Mouse (Mus musculus) thymus, postnatal 0 days (tissue): ENCODE measurements around the gene Zfp146. TPM values are rescaled to one million over a fixed set of nuclear protein-coding genes. Genes with fewer than 3 reads are reported as not detected.
"Not testable (repeated sequence)": the region's sequence is repeated elsewhere in the genome, so short reads cannot be mapped to it uniquely, and the experiment has no call there.

Source experiments
- DNase-seq: peaks from one replicate; pipeline ENCODE4 v3.0.0-alpha.2; 2015; ENCODE audit warnings: low spot score
- polyA plus RNA-seq: library from polyadenylated mRNA; unstranded; fragments of >200 nt; fragmentation: Nextera tagmentation; extraction: Ambion mirVana; gene quantifications from 2 replicates; pipeline ENCODE4 v1.2.1, GENCODE M21; 2015

Gene Zfp146
- polyA plus RNA-seq, 1 experiment from 2014 or later = 9.6 TPM

DNA sequence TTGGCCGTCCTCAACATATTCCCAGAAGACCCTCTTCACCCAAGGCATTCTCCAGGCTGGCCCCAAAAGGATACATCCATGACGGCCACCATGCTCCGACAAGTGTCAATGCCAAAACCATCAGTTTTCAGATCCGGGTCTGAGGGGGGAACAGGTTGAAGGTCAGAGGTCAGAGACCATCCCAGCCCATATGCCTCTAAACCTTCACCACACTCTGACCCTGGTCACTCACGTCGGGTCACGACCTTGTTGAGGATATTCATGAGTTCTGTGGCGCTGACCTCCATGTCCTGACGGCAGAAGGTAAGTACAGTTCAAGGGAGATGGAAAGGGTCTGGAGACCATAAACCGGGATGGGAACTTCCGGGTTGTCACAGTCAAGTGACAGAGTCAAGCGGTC is 22.5 kb upstream of the Zfp146 start:
- DNase-seq = no peak

DNA sequence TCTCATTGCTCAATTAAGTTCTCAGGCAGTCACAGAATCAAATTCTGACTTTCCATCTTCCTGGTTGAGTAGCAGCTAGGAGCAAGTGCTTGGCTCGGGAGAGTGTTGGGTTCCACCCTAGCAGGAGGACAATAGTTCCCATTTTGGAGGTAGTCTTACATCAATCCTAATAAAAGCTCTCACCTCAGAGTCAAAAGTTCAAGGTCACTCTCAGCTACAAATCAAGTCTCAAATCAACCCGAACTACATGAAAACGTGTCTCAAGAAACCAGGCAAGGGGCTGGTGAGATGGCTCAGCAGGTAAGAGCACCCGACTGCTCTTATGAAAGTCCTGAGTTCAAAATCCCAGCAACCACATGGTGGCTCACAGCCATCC is 19.6 kb upstream of the Zfp146 start:
- DNase-seq = no peak

DNA sequence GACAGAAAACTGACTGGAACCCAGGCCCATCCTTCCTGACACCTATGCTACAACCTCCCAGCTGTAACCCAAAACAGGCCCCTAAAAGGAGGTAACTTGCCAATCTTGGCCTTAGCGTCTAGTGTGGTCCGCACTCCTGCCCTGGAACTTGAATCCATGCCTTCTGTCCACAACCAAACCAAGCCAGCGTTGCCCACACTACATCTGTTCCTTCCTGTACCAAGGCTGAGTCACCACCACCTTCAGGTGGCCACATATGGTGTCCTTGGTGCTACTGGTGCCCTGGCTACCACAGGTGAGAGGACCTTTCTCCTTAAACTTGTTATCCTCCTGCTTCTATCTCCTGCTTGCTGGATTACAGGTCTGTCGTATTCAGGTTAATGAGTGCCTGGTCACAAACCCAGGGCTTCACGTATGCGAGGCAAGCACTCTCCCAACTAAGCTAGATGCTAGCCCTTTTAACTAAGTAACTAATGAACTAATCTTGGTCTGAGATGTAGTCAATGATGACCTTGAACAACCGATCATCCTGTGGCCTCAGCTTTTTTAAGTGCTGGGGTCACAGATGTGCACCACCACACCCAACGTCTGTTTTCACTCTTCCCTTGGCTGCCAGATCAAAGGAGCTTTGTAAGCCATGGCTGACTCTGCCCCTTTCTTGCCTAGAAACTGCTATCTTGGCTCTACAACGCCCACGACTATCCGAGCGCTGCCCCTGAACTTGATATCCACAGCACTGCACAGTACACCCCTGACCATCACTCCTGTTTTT is 19.0 kb upstream of the Zfp146 start:
- DNase-seq = no peak

DNA sequence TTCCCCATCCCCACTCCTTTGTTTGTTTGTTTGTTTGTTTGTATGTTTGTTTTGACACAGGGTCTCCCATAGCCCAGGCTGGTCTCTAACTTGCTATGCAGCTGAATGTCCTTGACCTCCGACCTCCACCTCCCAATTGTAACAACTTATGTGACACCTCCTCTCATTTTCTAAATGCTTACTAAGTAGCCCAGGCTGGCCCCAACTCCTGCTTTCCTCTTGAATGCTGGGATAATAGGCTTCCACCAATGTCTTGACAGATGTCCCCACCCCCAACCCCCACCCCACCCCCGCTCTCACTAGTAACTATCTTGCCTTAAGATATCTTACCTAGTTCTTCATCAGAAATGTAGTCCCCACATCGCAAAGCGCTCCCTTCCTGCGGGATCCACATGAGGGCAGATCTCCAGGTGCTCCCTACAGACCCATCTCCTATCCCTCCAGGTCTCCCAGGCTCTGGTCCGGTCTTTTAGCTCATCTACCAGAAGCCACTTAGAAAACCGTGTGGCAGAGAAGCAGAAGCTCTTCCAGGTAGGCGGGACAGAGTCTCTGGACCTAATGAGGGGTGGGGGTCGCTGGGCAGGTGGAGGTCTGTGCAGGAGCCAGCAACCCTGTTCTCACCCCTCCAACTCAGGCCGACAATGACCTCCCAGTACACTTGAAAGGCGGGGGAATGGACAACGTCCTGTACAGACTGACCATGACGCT is 15.2 kb upstream of the Zfp146 start:
- no peak for DNase-seq

DNA sequence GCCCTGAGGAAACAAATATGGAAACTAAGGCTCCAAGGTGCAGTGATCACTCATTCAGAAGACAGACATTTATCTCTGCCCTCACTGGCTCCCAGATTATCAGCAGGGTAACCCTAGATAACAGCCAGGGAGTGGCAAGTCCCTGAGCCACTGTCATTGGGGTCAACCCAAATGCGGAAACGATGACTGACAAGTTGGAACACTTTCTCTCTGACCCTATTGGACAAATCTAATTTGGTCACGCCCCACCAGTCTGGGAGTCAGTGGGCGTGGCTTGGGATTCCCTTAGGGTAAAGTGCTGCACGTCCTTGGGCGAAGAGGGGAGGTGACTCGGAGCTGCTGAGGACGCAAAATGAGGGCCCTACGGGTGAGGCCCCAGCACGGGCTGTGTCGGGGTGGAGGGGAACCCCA is 14.3 kb upstream of the Zfp146 start, which contains the start of gene Cox7a1:
Gene Cox7a1, plus strand, starts transcription at position 266 of the 411 bp plus-strand sequence.
- peak; percentile 86 for DNase-seq

DNA sequence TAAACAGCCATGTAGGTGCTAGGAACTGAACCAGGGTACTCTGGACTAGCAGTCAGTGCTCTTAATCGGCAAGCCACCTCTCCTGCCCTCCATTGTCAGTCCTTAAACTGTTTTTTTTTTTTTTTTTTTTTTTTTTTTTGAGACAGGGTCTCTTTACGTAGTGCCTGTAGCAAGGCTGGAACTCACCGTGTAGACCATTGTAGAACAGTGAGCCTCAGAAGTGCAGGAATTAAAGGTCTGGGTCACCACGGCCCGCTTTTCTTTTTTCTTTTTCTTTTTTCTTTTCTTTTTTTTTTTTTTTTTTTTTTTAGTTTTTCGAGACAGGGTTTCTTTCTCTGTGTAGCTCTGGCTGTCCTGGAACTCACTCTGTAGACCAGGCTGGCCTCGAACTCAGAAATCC is 13.6 kb upstream of the Zfp146 start:
- not testable (repeated sequence) for DNase-seq

DNA sequence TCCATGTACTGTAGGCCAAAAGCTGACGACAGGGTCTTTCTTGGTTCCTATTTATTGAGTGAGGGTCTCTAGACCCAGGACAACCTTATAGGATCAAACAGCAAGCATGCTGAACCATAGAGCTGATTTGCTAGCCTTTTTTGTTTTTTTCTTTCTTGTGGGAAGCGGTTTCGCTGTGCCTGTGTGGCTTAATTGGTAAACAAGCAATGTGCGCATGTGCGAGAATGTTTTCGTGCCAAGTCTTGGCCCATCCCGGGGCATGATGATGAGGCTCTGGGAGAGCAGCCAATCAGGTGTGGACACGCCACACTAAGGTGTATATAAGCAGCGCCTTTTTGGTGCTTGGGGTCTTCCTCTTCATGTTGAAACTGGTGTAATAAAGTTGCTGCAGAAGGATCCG is 12.4 kb upstream of the Zfp146 start:
- DNase-seq = not testable (repeated sequence)

DNA sequence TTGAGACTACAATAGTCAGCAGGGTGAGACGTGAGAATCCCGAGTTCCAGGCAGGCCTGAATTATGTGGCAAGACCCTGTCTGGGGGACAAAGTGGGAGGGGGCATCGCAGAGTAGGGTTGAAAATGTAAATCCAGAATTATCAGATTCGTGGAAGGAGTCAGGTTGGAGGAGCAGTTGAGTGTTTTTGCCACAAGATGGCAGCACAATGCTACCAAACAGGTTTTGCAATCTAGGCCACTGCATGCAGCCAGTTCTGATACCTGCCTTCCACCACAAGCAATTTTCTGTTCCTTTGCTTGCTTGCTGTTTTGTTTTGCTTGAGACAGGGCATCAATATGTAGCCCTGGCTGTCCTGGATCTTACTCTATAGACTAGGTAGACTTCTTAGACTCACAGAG is 11.8 kb upstream of the Zfp146 start:
- peak; percentile 81 for DNase-seq

DNA sequence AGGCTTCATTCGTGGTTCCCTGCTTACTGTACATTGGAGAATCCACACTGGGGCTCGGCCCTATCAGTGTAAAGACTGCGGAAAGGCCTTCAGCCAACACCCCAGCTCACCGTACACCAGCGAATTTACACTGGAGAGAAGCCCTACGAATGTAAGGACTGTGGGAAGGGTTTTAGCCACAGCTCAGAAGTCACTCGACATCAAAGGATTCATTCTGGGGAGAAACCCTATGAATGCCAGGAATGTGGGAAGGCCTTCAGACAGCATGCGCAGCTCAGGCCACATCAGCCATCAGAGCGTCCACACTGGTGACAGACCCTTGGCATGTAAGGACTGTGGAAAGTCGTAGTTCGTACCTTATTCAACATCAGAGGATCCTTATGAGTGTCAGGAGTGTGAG is 8.7 kb upstream of the Zfp146 start:
- no peak for DNase-seq

DNA sequence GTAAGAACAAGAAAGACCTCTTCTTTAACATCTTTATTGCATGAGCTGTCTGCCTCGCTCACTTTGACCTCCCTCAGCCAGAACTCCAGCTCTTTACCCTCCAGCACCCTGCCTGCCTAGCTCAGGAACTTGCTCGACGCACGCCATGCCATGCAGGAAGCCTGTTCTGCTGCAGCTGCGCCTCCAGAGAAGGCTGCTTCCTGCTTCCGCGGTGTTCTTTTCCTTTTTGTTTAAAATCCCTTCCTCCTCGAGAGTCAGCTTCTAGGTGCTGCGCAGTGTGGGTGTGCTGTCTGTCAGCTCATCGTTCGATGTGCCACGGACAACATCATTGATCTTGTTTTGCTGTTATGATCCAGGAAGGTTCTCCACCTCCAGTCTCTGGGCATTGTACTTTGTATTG is 6.9 kb upstream of the Zfp146 start:
- DNase-seq = peak; percentile 47

DNA sequence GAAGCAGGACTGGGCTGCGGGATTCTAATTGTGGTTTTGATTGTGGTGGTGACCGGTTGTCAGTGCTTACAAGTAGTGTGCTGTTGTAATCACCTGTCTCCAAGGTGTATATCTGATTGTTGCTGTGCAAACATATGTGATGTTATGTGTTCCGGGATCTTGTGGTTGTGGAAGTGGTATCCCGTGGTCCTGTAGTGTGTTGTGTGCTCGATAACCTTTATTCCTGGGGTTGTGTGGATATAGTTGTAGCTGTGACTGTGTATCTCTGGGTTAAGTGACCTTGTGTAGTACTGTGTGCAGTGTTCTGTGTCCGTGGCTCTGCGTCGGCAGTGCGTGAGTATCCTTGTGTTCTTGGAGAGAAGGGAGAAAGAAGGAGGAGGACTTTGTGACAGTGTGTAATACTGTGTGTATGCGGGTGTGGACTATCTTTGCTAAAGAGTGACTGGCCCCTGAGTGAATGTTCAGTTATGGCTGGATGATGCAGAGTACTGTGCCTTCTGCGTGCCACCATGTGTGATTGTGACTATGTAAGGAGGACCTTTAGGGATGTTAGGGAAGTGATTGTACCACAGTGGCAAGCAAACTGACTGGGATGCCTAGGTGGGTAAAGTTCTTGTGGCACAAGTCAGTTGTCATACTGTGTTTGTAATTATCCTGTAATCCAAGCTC is 867 bp upstream of the Zfp146 start:
- DNase-seq = no peak

DNA sequence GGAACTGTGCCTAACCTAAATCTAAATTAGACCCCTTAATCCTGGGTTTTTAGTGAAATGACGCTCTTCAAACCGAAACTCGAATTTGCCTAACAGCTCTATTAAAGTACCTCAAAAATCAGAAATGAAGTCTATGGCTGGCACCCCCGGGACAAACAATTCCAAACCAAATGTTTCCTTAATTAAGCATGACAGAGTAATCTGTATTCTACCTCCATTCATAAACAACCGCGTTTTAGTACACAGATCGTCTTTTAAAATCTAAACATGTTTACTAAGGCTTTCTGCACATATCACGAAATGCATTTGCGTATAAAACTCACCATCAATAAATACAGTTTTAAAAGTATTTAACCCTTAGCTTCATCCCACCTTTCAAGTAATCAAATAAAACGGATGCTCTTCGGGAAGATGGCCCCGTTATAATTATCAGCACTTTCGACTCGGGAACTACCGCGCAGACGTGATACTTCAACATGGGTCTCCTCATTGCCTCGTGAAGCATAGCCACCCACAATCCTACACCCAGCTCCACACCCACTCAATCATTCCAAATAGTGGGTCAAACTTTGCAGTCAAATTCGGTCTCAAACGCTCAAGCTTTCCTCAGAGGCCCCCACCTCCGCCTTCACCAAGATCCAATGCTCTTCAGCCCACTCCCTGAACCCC is 502 bp downstream of the Zfp146 start:
- no peak for DNase-seq

DNA sequence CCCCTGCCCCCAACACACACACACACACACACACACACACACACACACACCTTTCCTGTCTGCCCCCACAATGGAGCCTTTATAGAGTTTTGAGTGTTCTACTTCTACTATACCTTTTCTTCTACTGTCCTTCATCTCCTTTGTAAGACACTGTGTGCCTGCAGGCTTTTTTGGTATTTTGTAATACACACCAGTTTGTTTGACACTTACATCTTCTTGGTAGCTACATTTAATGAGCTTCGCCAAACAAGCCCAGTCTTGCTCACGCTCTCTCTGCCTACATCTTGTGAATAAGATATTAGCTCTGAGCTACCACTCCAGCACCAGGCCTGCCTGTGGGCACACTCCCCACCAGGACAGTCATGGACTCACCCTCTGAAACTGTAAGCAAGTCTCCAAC is 4.8 kb downstream of the Zfp146 start:
- no peak for DNase-seq

DNA sequence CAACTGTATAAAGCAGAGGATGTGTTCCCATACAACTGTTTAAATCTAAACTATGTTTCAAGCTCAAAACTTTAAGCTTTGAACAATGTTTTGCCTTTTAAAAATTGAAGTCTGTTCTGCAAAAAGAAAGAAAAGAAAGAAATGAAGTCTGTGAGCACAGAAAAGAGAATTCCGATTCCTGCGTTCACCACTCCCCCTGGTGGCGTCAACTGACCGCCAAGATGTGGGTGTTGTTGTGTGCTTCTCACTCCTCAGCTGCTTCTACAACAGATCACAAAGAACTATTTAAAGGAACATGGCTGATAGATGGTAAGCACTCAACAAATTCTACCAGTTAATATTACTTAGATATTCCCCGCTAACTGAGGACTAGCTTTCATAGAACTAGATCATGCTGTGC is 6.4 kb downstream of the Zfp146 start:
- no peak for DNase-seq

DNA sequence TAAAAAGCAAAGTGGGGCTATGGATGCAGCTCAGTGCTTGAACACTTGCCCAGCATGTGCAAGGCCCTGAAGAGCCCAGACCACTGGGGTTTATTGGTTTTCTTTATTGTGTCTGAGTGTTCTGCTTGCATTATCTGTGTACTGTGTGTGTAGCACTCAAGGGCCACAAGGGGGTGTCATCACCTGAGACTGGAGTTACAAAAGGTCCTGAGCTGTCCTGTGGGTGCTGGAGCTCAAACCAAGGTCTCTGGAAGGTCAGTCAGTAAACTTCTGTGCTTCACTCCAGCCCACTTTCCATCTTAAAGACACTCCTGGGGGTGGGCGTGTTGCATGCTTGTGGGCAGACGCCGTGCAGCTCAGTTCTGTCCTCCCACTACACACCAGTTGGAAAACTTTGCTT is 14.0 kb downstream of the Zfp146 start:
- DNase-seq = no peak

DNA sequence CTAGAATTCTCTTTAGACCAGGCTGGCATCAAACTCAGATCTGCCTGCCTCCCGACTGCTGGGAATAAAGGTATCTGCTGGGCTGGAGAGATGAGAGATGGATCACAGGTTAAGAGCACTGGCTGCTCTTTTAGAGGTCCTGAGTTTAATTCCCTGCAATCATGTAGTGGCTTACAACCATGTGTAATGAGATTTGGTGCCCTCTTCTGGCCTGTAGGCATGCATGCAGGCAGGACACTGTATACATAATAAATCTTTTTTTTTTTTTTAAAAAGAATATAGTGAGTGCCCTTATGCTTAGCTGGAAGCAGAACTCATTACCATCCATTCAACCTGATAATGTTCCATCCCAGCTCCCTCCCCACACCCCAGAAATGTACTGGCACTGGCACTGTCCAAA is 15.5 kb downstream of the Zfp146 start:
- DNase-seq = no peak

DNA sequence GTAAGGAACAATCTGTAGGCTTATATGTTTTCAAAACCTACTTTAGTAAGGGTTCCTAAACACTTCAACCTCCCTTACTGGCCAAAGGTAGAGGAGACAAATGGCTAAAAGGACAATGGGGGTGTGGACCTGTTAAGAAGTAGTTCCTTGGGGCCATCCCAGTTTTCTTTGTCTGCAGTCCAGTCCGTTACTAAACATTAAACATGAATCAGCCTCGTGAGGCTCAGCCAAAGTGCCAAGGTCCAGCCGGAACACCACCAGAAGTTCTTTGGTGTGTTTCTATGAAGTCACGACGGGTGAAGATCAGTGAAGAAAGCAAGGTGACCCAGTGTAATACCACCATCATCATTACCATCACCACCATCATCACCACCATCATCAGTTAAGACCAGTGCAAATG is 22.5 kb downstream of the Zfp146 start:
- DNase-seq = no peak

DNA sequence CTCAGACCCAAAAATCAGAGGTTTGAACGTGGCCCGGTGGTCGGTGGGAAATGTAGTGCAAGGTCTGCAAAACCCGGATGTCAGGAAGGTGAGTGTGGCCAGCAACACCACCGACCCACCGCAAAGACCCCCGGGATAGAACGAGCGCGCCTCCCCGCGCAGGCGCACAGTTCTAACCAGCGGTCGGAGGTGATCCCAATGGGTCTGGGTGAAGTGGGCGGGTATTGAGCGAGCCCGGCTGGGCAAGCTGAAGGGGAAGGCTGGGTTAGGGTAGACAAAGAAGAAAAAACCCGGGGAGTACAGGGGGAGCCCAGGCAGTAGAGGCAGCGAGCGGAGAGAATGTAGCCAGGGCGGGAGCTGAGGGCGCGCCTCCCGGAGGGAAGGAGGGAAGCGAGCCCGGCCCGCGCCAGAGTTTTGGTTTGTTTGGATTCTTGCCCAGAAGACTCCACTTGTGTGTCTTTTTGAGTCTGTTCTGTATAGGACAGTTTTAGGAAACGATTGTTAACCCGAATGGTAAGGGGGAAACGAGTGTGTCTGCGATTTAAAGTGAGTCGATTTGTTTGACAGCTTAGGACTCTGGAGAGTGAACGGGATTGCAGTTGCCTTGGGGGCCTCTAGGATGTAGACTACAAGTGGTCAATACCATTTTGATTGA is 25.9 kb downstream of the Zfp146 start:
- peak; percentile 67 for DNase-seq

DNA sequence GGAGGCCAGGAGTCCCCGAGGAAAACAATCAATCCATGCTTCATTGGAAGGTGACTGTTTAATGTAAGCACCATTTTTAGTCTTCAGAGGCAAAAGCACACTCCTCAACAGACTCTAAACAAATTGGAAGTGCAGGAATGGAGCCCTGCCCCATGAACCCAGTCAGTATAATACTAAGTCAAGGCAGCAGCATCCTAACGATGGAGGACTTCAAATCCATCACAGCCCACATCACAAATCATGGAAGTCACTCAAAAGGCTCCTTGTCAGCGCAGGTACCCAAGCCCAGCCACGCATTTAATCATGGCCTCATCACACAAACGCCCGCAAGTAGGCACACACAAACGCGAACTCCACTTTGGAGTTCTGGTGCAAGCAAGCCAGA is 26.4 kb downstream of the Zfp146 start:
- no peak for DNase-seq

DNA sequence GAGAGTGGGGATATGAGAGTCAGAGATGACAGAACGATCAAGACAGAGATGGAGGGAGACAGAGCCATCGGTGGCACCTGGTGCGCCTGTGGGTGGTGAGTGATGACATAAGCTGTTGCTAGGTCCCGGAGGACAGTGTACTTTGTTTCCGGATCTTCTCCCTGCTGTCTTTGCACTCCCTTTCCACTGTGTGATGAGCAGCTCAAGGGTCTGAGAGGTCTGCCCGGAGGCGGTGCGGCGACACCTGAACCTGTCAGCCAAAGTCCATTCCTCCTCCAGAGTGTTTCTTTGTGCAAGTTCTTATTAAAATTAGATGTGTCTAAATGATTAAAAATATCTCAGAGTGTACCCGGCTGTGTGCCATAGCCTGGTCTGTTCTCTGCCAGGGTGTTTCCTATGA is 32.7 kb downstream of the Zfp146 start:
- no peak for DNase-seq

DNA sequence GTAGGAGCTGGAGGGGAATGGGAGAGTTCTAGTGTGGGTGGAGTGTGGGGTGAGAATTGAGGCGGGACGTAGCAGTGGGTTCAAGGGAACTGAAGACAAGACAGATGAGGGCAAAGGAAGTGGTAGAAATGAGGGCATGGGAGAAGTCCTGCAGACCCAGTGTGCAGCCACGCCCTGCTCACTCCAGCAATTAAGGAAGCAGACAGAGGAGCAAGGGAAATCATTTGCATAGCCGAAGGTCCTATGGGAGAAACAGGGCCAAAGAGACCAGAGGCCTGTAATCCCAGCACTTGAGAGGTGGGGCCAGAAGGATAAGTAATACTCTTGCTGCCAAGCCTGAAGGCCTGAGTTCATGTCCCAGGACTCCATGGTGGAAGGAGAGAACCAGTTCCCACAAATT is 37.2 kb downstream of the Zfp146 start:
- DNase-seq = no peak
